Mouse (Mus musculus) gastrocnemius, adult 18-20 months (tissue): ENCODE results near the gene Gdpd5. TPM values are rescaled to one million over a fixed set of nuclear protein-coding genes. Genes with fewer than 3 reads are reported as not detected.
A peak's percentile ranks its signal among the peaks of the same experiment; 100 is the strongest.
"Not testable (repeated sequence)": the region's sequence is repeated elsewhere in the genome, so short reads cannot be mapped to it uniquely, and the experiment has no call there.

Source experiments
- DNase-seq: peaks from one replicate; pipeline ENCODE4 v3.0.0; 2021; ENCODE audit warnings: low spot score
- total RNA-seq, 2 experiments: library from RNA; stranded (reverse); gene quantifications; 2 replicates each; pipeline ENCODE4 v1.2.3; 2021

Gene Gdpd5
- total RNA-seq, 2 experiments from 2014 or later = 6.2 to 8.8 TPM

DNA sequence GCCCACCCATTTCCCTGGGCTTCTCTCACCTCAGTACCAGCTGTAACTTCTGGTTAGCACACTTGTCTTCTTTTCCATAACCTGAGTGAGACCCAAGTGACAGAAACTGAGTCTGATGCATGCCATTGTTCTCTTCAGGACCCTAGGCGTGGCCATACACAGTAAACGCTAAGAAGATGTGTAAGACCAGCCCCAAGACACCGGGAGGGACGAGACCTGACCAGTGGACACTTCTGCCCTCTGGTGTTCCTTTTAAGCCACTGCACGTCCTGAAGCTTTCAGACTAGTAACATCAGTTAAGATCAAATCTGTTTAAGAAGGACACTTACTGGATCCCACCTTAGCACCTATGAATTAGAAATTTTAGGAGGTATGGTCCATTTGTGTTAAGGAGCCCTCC, 16.1 kb upstream of the Gdpd5 start:
- peak; percentile 82 for DNase-seq

DNA sequence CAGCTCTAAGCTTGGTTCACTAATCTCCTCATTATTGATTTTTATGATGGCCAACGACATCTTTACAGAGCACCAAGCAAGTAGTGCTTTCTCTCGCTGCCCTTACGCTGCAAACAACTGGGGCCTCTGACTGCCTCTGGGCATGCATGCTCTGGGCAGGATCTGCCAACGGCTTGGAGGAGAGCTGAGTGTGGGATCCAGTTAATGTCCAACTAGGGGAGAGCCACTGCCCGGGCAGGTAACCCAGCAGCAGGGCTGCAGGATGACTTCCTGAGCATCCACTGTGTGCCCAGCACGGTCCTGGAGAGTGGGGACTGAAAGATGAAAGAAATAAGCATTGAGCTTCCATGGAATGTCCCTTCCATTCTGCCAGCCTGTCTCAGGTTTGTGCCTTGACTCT, 14.5 kb upstream of the Gdpd5 start:
- no peak for DNase-seq

DNA sequence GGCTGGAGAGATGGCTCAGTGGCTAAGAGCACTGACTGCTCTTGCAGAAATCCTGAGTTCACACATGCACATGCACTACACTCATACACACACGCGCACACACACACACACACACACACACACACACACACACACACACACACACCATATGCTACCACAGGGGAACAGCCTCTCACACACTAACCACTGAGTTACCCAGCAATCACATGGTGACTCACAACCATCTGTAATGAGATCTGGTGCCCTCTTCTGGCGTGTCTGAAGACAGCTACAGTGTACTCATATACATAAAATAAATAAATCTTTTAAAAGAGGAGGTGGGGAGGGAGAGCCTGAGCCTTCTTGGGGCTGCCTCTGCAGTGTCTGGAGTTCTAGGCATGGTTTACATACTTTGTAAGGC, 6.9 kb upstream of the Gdpd5 start:
- DNase-seq = not testable (repeated sequence)

DNA sequence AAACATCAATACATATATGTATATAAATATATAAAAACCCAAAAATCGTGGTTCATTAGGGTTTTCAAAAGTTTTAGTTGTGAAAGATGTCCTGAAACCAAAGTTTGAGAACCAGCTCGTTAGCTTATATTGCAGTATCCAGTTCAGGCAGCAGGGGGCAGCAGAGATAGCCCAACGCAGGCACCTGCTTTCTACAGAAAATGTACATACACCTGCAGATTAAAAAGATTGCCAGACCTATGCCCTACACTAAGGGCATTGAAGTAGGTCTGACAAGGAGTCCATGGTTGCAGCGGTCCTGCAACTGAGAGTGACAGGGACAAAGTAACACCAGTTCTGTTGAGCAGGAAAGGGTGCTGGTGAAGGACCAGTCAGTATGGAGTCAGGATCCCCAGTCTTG, 5.8 kb upstream of the Gdpd5 start:
- peak; percentile 80 for DNase-seq

- DNase-seq = no peak
These were observed 2.3 kb upstream of the Gdpd5 start for GRCm38 (mm10) chr7:99378870-99379269.

DNA sequence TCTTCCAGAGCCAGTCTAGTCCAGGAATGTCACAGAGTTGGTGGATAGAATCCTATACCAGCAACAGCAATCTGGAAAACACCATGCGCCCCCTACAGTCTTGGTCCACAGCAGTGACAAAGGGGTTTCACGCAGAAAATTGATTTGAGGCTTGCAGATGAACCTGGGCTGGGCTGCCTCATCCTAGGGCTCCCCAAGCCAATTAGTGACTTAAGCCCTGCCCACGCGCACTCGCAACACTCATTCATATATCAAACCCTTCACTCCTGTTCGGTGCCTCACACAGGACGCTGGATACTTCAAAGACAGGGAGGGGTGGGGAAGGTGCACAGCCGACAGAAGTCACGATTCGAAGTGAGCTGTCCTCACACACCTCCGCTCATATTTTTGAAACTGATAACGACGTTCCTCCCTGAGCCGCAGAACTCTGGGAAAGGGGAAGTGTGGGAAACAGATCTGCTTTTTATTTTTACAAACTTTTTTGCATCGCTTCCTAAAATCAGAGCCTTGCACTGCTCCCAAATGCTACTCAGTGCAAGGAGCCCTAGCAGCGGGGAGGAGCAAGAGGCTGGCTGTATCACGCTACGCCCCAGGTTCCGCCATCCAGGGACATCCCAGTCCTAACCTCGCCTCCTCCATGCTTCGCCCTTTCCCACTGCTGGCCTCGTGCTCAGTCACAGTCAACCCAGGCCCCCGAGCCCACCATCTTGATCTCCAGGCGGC, 562 bp upstream of the Gdpd5 start:
- no peak for DNase-seq

- no peak for DNase-seq
These were observed 1.1 kb downstream of the Gdpd5 start for GRCm38 (mm10) chr7:99382088-99383000.

- DNase-seq = no peak
These were observed 2.0 kb downstream of the Gdpd5 start for GRCm38 (mm10) chr7:99383246-99383645.

- no peak for DNase-seq
These were observed 2.9 kb downstream of the Gdpd5 start for GRCm38 (mm10) chr7:99384101-99384611.

- DNase-seq = peak; percentile 73
These were observed 4.8 kb downstream of the Gdpd5 start for GRCm38 (mm10) chr7:99386030-99386429.

DNA sequence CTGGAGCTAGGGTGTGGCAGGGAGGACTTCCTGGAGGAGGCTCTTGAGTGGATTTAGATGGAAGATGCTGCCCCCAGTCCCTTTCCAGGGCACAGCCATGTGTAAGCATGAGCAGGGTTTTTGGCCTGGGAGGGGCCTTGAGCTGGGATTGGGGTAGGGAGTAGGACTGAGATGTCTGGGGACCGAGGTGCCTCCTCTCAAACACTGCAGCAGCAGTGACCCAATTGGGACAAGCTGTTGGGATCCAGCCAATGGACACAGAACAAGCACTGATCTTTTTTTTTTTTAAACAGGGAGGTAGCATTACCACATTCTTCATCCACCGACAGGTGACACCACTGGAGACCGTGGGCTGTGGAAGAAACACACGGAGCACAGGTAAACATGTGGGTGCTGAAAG, 5.6 kb downstream of the Gdpd5 start:
- DNase-seq = no peak

GRCm38 (mm10) chr7:99387356-99387755, 6.1 kb downstream of the Gdpd5 start:
- DNase-seq = no peak

DNA sequence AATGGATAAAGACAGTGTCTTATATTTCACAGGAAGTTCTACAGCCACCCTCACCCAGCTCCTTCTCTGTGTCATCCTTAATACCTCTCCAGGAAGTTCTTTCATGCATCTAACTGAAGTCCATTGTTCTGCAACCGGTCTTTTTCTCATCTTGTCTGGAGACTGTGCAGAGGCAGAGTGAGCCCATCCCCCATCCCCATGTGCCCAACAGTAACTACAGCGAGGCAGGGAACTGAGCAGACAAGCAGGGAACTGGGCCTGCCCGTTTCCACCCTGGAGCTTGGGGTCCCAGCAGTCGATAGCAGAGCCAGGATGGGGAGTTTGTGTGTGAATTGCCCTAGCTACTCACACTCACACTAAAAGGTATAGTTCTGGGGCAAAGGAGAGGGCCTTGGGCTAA, 9.3 kb downstream of the Gdpd5 start:
- no peak for DNase-seq

DNA sequence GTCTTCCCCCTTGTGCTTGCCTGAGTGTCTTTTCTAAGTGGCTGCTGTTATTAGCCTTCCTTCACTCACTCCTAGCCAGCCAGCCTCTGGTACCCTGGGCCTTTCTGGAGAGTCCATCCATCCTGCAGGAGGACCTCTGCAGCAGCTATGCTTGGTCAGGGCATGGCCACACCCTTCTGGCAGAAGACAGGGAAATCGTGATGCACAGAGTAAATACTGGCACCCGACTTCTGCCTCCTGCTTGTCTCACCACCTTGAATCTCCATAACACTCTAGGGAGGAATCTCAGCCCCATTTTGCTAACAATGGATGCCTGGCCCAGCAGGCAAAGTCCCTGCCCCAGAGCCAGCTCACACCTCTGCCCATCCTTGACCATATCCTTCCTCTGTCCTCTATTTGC, 11.5 kb downstream of the Gdpd5 start:
- no peak for DNase-seq

DNA sequence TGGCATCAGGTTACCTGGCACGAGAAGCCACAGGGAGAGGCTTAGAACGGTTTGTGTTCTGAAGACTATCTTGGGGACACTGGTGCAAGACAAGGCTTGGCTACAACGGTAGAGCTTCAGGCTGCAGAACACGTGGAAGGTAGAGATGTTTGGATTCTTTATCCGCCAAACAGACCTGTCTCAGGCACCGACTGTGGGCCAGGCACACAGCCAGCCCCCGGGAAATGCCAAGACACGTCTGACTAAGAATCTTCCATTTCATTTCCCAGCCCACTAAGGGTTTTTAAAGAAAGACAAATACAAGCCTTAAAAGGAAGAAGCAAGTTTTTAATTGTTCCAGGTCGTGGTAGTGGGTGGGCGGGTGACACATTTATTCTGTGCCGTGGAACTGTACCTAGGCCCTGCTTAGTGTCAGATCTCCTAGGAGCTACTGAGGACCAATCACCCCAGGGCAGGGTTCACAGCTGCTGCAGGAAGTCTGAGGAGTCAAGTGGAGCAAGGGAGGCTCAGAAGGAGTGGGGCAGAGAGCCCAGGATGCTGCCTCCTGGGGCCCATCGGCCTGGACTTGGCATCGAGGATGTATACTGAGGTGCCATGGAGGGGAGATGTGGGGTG, 12.6 kb downstream of the Gdpd5 start:
- no peak for DNase-seq

DNA sequence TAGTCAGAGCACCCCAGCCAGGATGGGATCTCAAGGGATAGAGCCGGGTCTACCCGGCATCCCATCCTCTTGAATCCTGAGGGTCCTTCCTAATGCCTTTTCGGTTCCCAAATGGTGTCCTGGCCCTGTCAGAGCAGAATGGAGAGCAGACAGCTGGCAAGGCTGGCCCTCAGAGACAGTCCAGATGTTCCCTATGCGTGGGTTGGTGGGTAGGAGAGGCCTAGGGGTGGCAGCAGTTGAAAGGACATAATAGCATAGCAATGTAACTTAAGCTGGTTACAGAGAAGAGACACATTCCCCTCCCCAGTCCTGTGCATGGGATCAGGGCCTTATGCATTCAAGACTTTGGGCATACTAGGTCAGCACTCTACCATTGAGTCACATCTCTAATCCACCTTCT, 14.2 kb downstream of the Gdpd5 start:
- DNase-seq = no peak

DNA sequence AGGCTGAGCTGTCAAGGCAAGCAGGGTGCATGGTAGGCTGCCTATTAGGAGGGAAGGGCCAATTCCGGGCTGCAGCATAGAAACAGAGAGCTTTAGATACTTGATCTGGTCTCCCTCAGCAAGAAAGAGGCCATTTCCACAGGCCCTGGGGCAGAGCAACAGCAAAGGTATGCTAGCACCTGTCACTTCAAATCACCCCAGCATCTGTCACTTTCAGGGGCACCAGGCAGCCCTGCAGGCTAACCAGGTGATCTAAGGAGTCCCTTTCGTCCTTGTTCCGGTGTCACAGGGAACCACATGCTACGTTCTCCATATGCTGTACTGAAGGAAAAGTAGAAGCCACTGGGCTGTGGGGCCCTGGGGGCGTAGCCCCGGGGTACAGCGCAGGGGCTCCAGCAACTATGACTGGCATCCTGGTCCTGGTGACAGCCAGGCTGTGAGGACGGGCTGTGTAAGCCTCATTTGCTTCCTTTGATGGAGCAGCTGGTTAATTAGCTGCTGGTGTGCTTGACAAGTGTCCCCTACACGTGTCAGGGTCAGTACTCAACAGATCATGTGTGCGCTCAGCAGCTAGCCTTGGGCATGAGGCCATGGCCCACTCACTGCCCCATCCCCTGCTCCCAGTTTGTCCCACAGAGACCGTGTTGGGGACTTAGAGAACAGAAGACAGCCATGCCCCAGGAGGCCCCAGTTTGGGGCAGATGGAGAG, 14.8 kb downstream of the Gdpd5 start:
- no peak for DNase-seq

- DNase-seq = no peak
These were observed 15.9 kb downstream of the Gdpd5 start for GRCm38 (mm10) chr7:99396994-99397659.

GRCm38 (mm10) chr7:99401373-99401772, 20.2 kb downstream of the Gdpd5 start:
- no peak for DNase-seq

DNA sequence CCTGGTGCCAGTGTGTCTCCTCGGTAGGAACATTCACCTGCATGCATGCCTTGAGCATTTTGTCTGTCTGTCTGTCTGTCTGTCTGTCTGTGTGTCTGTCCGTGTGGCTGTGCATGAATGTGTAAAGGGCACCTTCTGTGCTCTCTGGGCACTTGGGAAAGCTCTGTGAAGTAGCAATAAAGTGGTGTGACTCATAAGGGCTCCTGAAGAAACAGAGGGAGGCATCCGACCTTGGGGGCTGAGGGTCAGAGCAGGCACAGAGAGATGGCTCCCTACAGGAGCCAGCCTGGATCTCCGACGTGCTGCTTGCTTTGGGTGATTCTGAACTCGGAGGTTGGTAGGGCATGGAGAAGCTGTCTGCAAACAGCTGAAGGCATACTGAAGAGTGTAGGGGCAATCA, 21.3 kb downstream of the Gdpd5 start:
- DNase-seq = no peak

- no peak for DNase-seq
These were observed 22.0 kb downstream of the Gdpd5 start for GRCm38 (mm10) chr7:99403254-99403653.
